Mouse (Mus musculus): ENCODE results near the gene Chl1.

Gene Chl1

DNA sequence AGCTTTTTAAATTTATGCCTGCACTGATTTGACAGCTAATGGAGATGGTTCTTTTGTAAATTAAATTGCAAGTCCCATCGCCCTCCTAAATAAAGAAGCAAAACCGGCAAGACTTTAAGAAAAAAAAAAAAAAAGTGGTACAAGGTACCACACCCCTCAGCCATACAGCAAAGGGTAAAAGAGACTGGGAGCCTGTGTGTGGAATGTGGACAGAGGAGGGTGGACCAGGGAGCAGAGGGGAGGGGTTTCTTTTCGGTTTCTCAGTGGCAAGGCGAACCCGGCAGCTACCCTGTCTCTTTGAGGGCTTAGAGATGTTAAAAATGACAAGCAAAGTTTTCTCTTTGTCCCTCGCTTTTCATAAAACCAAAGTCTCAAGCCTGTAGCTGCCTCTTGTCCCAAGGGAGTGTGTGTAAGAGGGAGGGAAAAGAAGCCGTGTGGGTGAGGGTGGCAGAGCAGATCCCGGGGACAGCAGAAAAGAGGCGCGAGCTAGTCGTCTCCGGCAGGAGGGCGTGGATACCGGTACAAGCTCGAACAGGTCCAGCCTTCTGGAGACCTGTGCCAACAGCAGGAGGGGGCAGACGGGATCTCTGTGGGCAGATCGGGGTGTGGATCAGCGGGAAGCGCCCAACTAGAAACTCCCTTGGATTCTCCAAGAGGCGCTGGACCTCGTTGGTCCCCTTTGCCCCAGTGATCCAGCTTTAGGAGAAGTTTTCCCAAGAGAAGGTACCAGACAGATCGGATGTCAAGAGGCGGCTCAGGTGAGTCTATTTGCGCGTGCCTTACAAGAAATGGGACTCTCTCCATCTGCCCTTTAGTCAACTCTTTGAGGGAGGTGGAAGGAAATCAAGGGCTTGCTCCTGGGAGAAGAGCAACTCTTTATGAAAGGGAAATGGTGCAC lies at the start of gene Chl1:
Gene Chl1, plus strand, starts transcription at position 195 of the 898 bp plus-strand sequence.
- peak; percentile 25 for DNase-seq (ENCODE audit: low read depth, low spot score)

DNA sequence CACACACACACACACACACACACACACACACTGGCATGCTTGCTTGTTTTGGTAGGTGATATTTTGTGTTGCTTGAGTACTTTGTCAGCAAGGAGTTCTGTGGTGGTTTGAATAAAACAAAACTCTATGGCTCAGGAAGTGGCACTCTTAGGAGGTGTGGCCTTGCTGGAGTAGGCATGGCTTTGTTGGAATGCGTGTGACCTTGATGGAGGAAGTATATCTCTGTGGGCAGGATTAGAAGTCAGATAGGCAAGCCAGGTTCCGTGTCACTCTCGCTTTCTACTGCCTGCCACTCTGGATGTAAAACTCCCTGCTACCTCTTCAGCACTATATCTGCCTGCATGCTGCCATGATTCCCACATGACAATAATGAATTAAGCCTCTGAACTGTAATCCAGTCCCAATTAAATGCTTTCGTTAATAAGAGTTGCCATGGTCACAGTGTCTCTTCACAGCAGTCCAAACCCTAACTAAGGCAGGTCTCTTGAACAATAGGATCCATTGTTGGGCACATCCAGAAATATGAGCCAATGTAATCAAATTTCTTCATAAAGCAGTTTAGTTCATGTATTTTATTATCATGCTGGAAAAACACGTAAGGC lies 44.8 kb upstream of the Chl1 start:
- DNase-seq (ENCODE audit: low read depth, low spot score) = no peak

DNA sequence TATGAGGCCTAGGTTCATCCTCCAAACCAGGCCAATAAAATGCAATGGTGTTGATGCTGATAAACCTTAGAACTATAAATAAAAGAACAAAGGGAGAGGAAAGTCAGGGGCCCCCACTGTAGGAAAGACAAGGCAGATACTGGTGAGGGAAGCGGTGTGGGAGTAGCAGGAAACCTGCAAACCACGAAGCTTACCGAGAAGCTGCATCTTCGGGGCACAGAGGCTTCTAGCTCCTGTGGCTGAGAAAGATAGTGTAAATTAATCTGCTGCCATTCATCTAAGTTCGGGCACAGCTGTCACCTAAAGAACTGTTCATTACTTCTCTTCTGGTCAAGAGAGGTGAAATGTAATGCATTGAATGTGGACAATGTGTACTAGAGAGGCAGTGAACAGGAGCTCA lies 37.1 kb upstream of the Chl1 start:
- DNase-seq (ENCODE audit: low read depth, low spot score) = no peak

DNA sequence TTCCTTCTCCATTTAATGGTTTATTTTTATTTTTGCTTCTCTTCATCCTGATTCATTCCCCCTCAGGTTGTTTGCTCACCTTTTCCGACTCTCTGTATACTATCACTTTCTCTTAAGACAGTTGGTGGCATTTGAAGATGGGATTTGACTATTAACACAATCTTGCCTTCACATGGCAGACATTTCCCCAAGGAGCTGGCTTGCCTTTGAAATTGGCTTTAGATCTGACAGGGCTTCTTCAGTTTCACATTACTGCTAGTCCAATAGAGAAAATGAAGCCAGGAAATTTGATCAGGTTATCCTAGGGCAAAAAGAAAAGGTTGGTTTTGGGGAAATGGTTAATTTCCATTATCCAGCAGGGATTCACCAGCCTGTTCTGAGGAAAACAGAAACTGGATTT lies 23.2 kb upstream of the Chl1 start:
- no peak for DNase-seq (ENCODE audit: low read depth, low spot score)

DNA sequence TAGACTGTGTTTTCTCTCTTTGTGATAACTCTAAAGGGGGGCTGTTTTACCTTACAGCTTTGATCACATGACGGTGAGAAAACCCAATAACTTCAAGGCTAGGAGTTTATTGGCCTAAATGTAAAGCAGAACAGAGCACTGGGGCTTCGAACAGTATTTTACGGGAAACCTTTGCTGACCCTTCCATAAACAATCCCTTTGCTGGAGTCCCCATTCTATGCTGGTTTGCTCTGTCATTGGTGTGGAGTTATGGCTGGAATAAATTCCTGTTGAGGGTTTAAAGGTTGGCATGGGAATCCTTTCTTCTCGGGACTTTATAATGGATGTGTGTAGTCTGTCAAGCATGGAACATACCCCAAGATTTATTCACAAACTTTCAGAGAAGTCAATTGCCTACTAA lies 12.0 kb upstream of the Chl1 start:
- DNase-seq (ENCODE audit: low read depth, low spot score) = no peak

DNA sequence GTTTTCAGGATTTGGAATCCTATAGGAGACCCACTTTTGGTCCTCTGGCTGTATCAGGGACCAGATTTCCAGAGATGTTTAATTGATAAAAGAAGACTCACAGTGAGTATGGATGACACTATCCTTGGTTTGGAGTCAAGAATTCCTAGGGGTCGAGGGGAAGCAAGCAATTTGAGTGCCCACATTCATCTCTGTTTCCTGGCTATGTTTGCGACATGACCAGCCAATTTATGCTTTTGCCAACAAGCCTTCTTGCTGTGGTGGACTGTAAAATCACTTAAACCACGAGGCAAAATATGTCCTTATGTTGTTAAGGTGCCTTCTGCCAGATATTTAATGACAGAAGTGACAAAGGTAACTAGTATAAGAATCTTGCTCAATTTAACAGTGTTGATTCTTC lies 6.3 kb upstream of the Chl1 start:
- no peak for DNase-seq (ENCODE audit: low read depth, low spot score)

DNA sequence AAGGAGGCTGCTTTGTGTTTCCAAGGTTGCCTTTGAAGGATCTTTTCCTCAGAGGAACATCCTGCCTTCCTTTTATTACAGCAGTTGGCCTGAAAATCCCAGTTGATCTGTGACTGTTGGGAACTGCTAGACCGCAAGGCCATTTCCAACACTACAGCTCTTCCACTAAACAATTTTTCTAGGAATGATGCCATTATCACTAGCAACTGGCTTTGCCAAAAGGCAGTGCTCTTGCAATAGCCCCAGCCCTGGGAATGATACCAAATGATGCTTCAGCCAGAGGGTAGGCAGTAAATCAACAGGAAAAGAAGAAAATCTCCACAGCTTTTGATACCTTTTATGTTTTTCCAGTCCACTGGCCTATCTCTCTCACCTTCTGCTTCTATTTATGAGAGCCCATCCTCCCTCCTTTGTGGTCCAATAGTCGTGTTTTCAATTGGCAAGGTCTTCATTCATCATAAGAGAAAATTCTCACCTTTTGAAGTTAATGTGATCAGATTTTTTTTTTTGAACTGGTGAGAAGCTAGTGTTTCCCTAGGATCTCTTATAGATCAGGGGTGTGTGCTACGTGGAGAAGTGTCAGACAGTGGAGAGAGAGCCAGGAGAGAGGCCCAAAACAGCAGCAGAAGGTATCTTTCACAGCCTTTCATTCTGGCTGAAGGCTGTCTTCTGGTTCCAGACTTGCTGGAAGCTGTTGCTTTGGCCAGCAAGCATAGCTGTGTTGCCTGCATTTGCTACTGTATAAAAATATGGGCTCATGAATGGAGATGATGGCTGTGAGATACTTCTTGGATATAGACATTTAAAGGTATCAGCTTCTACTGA lies 2.4 kb upstream of the Chl1 start:
- peak; percentile 1 for DNase-seq (ENCODE audit: low read depth, low spot score)

DNA sequence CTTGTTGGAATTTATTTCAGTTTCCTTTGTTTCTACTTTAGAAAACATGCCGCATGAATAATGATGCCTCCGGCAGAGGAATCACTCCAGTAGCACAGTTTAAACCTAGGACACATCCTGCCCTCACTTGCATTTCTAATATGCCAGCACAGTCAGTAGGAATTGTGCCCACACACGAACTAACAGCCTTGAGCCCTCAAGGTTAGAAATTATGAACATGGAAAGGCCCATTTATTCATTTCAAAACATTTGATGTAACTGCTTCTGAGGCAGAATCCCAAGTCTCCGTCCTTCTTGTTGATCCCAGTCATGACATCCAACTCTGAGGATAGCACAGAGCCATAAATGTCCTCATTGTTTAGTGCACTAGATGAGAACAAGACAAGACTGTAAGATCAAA lies 790 bp upstream of the Chl1 start:
- no peak for DNase-seq (ENCODE audit: low read depth, low spot score)

DNA sequence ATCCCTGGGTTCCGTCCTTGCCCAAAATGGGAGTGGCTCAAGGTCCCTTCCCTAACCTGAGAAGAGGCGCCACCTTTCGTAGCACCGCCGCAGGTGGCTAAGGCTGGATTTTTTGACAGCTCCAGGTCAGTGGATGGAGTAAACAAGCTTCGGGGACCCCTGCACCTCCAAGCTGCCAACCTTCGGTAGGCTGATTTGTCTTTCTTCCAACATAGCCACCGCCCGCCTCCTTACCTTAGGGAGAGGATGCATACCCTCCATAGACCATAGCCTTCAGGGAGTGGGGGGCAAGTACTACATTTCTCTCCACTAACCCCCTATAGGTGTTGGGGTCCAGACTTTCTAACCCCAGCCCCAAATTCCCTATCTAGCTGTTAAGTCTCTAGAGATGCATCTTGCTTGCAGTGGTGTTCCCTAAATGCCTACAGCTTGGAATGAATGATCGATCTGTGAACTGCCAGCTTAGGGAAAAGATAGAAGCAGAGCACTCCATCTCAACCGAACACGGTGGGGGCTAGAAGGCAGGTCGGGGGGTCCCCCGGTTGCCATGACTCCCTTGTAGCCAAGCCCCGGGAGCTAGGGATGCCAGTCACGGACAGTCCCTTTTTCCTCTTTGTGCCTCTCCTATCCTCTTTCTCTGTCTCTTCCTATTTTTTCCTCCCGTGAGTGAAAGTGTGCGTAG lies 1.0 kb downstream of the Chl1 start:
- DNase-seq (ENCODE audit: low read depth, low spot score) = no peak

DNA sequence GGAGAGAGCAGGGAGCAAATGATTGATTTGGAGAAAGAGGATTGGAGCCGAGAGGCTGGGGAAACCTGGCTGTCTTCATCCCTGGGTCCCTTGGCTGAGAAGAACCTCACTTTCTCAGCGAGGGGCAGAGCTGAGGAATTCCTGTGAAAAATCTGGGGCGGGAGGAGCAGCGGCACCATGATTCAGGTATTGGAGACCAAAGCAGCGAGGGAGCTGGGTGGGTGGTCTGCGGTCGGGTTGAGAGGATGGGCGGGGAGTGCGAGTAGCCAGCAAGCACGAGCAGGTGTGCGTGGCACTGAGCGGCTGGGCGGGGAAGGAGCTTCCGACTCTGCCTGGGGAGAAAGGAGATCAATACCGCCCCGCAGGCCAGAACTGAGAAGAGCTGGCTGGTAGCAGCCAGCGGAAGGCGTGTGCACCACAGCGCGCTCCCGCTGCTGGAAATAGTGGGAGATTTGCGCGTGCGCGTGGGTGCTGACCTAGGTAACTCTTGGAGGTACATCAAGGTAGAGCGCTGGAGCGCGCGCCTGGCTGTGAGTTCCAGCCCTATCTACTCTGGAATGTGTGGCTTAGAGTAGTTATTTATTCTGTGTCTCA lies 1.7 kb downstream of the Chl1 start:
- peak; percentile 63 for DNase-seq (ENCODE audit: low read depth, low spot score)

DNA sequence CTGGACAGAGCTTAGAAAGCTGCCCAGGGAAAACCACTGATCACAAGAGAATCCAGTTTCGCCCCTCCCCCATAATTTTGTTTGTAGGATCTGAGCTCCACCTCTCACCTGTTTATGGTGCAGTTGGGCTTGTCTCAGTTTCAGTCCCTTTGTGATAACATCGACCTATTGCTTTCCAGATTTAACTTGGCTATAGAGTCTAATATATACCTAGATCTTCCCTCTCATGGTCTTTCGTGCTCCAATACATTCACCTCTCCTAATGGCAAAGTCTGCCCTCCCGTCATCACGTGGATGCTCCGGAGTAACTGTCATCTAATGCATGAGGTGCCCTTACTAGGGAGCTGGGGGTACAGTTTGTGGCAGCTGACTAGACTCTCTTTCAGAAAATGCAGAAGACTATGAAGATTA lies 2.5 kb downstream of the Chl1 start:
- no peak for DNase-seq (ENCODE audit: low read depth, low spot score)

DNA sequence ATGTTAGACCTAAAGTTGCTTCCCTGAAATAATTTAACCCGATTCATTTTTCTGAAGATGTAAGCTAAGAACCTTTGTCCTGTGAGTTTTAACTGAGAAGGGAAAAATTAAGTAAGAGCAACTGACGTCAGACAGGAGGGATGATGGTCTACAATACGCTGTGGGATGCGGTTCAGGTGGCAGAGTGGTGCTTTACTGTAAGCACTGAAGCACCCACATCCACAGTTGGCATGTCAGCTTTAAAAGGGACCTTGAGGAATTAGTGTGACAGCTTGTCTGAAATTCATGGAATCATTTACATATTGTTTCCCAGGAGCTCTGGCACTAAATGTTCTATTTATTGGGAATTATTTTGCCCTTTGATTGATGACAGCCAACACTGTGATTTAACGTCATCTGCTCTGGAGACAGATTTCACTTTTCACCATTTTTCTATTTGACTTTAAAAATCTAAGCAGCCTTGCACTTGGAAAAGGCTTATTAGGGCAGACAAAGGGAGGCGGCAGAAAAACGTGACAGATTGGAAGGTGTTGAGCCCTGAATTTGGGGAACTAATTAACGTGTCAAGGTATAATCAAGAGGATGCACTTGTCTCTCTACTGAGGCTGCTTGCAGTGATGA lies 3.3 kb downstream of the Chl1 start:
- no peak for DNase-seq (ENCODE audit: low read depth, low spot score)

DNA sequence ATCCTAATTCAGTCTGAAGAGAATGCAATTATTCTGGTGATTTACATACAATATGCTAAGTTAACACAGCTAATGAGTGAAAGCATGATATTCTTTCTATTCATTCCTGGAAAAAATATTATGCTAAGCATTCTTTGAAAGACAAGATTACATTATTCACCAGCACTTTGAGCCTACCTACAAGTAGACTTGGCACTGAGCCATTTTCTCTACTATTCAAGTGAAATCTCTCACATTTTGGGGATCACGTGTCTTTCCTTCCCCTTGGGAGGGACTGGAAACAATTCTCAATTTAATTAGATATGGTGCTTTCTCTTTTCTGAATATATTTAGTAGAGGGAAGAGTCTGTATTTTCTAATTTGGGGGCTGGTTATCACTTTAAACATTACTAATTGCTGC lies 4.0 kb downstream of the Chl1 start:
- no peak for DNase-seq (ENCODE audit: low read depth, low spot score)

DNA sequence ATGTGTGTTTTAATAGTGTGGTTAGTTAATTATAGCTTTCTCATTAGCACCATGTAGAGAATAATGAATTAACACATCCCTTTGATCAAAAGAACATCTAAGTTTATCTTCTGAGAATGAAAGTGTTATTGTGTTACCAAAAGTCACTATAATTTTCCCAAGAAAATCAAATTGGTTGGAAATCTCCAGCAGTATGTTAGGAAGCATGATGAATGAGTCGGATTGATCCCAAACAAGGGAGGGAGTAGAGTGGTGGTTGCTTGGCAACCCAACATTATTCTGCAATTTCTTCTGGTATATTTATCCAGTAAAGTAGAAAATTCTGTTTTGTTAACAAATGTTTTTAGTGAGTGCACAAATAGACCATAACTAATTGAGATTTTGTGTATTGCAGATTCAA lies 4.4 kb downstream of the Chl1 start:
- DNase-seq (ENCODE audit: low read depth, low spot score) = no peak

DNA sequence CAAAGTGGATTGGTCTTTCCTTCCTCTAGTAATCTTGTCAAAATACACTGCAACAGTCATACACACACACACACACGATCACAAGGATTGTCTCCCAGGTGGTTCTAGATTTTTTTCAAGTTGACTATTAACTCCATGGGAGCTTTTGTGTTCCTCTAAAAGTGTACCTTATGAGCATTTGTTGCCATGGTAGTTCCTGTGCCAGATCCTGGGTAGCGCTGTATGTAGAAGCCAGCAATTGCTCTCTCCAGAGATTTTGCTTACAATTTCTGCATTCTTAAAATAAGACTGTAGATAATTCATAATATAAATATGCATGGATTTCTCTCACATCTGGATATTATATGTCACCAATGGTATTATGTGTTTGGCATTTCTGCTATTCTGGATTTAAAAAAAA lies 9.2 kb downstream of the Chl1 start:
- DNase-seq (ENCODE audit: low read depth, low spot score) = no peak

DNA sequence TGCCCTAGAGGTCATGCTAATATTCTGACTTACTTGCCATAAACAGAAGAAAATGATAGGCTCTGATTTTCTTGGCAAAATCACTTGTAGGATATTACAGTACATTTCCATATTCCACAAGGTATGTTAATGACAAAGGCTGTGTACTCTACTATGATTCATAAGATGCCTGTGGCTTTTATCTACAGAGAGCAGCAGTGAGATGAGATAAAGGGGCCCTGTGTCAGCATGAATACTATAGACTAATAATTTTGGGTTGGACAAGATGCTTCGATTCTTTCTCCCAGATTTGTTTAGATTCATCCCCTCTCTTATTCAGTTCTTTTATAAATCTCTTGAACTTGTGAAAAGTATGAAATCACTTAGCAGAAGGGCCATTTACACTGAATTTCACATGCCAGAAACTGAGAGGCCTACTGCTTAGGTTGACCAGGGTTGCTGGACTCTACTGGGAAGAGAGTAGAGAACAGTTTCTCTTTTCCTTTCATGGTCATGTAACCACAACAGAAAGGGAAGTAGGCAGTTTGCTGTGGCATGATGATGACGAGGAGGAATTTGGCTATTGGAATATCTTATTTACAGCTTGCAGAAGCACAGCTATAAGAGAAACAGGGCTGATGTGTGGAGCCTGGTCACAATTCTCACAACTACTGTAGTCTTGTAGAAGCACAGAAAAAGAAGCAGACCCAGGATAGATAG lies 15.1 kb downstream of the Chl1 start:
- no peak for DNase-seq (ENCODE audit: low read depth, low spot score)

DNA sequence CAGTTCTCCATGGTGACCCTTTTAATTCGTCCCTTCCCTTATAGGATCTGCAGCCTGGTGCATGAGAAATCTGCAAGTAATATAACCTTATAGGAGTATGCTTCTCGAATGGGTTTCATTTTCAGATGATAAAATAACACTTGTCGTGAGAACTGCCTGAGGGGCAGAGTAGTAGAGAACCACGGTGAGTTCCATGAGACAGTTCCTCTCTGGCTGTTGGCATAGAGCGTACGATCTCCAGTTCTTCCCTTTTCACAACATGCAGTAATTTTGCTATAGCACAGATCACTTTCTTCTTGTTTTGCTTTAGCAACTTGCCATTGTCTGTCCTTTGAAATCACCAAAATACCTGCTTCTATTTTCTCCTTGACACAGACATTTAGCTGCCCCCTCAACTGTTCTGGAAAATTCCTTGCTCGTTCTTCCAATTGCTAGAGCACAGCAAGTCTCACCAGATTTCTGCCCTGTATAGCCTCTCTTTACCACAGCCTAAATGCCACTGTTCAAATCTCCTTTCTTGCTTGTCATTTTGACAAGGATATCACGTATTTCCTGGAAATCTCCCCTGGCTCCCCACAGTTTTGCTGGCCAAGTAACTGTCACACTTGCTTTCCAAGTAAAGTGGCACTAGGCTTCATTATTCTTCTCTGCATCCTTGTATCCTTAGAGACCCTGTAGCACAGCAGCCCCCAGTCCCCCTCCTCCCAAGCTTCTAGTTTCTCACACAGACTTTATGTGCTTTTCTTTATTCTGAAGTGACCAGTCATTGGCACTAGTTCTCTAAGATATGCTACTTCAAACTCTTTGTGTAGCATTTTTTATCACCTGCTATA lies 16.8 kb downstream of the Chl1 start:
- DNase-seq (ENCODE audit: low read depth, low spot score) = no peak

DNA sequence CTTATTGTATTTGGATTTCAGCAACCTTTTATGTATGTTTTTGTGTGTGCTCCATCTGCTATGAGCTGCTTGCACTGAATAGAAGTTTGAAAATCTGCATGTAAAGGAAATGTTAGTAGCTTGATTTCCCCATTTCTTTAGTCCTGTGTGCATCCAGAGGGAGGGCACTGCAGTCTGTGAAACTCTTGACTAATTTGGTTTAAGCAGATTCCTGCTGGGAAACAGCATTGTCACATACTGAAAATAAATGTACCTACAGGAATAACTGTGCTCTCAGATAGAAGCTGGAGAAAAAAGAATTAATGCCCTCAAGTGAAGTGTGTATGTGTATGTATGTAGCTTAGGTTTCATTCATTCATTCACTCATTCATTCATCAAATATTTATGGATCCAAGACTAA lies 22.7 kb downstream of the Chl1 start:
- no peak for DNase-seq (ENCODE audit: low read depth, low spot score)

DNA sequence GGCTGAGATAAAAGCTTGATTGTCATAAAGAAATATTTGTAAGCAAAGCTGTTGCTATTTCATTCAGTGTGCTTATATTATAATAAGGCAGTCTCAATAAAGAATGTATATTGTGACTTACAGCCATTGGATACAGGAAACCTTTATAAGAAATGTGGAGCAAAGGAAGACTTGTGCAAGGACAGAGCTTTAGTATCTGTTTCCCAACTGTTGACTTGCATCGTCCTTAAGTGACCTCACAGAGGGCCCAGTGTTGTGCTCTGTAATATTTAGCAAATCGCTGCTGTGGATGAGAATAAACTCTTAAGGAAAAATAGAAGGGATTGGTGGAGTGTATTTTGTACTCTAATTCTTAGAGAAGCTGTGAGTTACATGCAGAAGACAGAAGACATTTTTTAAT lies 23.6 kb downstream of the Chl1 start:
- no peak for DNase-seq (ENCODE audit: low read depth, low spot score)

DNA sequence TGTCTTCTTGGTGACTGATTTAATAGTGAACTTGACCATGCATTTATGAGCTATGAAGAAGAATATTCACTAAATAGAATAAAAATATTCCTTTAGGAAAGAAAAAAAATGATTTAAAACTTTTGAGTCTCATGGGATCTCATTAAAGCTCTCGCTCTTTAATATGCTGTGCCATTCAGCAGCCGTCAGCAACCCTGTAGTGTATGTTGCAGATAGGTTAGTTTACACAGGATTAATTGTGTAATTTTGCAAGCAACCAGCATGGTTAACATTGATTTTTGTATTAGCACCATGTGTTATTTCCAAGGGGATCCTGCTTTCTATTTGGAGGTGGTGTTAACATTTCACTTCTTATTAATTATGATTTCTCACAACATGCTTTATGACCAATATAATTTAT lies 32.2 kb downstream of the Chl1 start:
- DNase-seq (ENCODE audit: low read depth, low spot score) = no peak

All from R1 (cell line).